In the genomic region with DNA sequence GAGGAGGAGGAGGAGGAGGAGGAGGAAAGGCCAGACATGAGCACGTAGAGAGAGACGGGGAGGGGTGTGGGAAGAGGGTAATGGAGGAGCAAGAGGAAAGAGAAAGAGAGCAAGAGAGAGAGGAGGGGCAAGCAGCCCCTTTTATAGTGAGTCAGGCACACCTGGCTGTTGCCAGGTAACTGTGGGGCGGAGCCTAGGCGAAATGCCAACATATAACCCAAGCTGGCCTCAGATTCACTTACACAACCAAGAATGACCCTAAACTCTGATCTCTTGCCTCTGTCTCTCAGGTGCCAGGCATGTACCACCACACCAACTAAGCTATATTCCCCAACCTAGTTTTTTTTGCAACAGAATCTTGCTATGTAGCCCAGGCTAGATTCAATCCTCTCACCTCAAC, we compare ENCODE assay signal across 10 mouse cellular contexts. TPM values are rescaled to one million over a fixed set of nuclear protein-coding genes. Genes with fewer than 3 reads are reported as not detected.
A peak's percentile ranks its signal among the peaks of the same experiment; 100 is the strongest.
DNase-seq lines count a peak whose midpoint lies in the region; ATAC-seq and TF ChIP-seq lines count a peak whose summit lies in the region.
"Had no signal": no experiment of that assay in that cellular context is flagged by ENCODE, and none has a peak within 500 bp of the region (broad histone marks: within the 10 kb centered on the region; RNA-seq: fewer than 3 reads in every experiment).

No protein-coding gene starts in this region.

- DNase-seq in kidney, adult 9 months = peak; percentile 36
- DNase-seq in kidney, adult 11 months = no peak
- DNase-seq in thymus, adult 2 months = no peak
- no peak for DNase-seq in thymus, postnatal 0 days (ENCODE audit: low spot score)
- DNase-seq in right cerebral cortex, postnatal 36 days (ENCODE audit: low spot score in 2 of 2) = no peak
- DNase-seq in left cerebral cortex, postnatal 14 days (ENCODE audit: low spot score in 2 of 2) = no peak
- DNase-seq: adrenal gland, postnatal 36 days had no signal

- intact Hi-C loops in left cerebral cortex, postnatal 14 days (cut with DNase I) = no loop called here

- H3K4me3 ChIP-seq in thymus, adult 2 months (ENCODE audit: control insufficient read depth, insufficient read depth, low read length) = no peak overlapping the region
- no peak overlapping the region for H3K4me3 ChIP-seq in intestine, embryonic 16.5 days (ENCODE audit: low read length)
- no peak overlapping the region for H3K4me3 ChIP-seq in stomach, embryonic 16.5 days (replicated peaks; ENCODE audit: low read length)

- H3K36me3 ChIP-seq in thymus, adult 2 months (ENCODE audit: control insufficient read depth, insufficient read depth, low read length) = peaks cover 11% of the 10 kb centered on the region
- H3K36me3 ChIP-seq in intestine, embryonic 16.5 days (ENCODE audit: control insufficient read depth, insufficient read depth, low read length) = peaks cover 12% of the 10 kb centered on the region
- peaks cover 8% of the 10 kb centered on the region; the same call in 1 of the 2 replicates for H3K36me3 ChIP-seq in stomach, embryonic 16.5 days (ENCODE audit: control insufficient read depth, insufficient read depth, low read length)

- TF ChIP-seq POLR2A in thymus, adult 2 months (IDR thresholded peaks at IDR 0.05; ENCODE audit: control insufficient read depth, extremely low read depth, insufficient read depth, low read length, poor library complexity) = no peak

- H3K9me3 ChIP-seq in intestine, embryonic 16.5 days (ENCODE audit: control insufficient read depth, low read length) = no peaks in the 10 kb centered on the region
- 0 out of 2 replicates have a peak, but pooled peaks cover 3% of the 10 kb centered on the region for H3K9me3 ChIP-seq in stomach, embryonic 16.5 days (replicated peaks; ENCODE audit: control insufficient read depth, low read length)

- peak overlapping the region; percentile 7; the same call in 1 of the 2 replicates for H3K4me2 ChIP-seq in intestine, embryonic 16.5 days (ENCODE audit: low read depth, low read length)
- 0 out of 2 replicates have a peak overlapping the region, but pooled peaks have one; percentile 12 for H3K4me2 ChIP-seq in stomach, embryonic 16.5 days (ENCODE audit: low read depth, low read length)

- peak overlapping the region; percentile 48; the same call in 1 of the 2 replicates for H3K9ac ChIP-seq in intestine, embryonic 16.5 days (ENCODE audit: low read depth, low read length)
- peak overlapping the region; percentile 50; the same call in 1 of the 2 replicates for H3K9ac ChIP-seq in stomach, embryonic 16.5 days (ENCODE audit: low read length)

- peak overlapping the region; percentile 30; the same call in 1 of the 2 replicates for H3K27ac ChIP-seq in thymus, adult 2 months (ENCODE audit: control insufficient read depth, insufficient read depth, low read length)
- peak overlapping the region; percentile 70 for H3K27ac ChIP-seq in intestine, embryonic 16.5 days (ENCODE audit: low read length)
- peak overlapping the region; percentile 92 for H3K27ac ChIP-seq in stomach, embryonic 16.5 days (ENCODE audit: low read length)

- no peak for TF ChIP-seq CTCF in thymus, adult 2 months (IDR thresholded peaks at IDR 0.05; ENCODE audit: borderline replicate concordance, control insufficient read depth, extremely low read depth, insufficient read depth, low read length, poor library complexity)

- 0 out of 2 replicates have a peak, but pooled peaks have one; percentile 10 for ATAC-seq in intestine, embryonic 16.5 days
- ATAC-seq in stomach, embryonic 16.5 days (ENCODE audit: insufficient read depth, low FRiP score) = no peak

- WGBS in thymus, adult 2 months = 17% methylated on average over 4 of the region's 4 CpGs
- WGBS in intestine, embryonic 16.5 days = 39% methylated on average over 4 of the region's 4 CpGs
- 34% methylated on average over 4 of the region's 4 CpGs for WGBS in stomach, embryonic 16.5 days

- peaks cover 30% of the 10 kb centered on the region for H3K4me1 ChIP-seq in thymus, adult 2 months (replicated peaks; ENCODE audit: control insufficient read depth, insufficient read depth, low read length)
- H3K4me1 ChIP-seq in intestine, embryonic 16.5 days (ENCODE audit: control insufficient read depth, insufficient read depth, low read length) = peaks cover 21% of the 10 kb centered on the region
- H3K4me1 ChIP-seq in stomach, embryonic 16.5 days (ENCODE audit: control insufficient read depth, insufficient read depth, low read length) = peaks cover 21% of the 10 kb centered on the region

- no peaks in the 10 kb centered on the region for H3K27me3 ChIP-seq in thymus, adult 2 months (ENCODE audit: control insufficient read depth, insufficient read depth, low read length)
- H3K27me3 ChIP-seq in intestine, embryonic 16.5 days (replicated peaks; ENCODE audit: control insufficient read depth, insufficient read depth, low read length) = no peaks in the 10 kb centered on the region
- H3K27me3 ChIP-seq in stomach, embryonic 16.5 days (ENCODE audit: control insufficient read depth, insufficient read depth, low read length) = no peaks in the 10 kb centered on the region

RNA-seq across cellular contexts. Expression of gene Atp13a2, which starts 3.9 kb away (rescaled TPM):
- 300 and 301 TPM in 2 replicates for polyA plus RNA-seq in thymus, adult 2 months (2012; rRNA removed)
- 39.0 and 41.8 TPM in 2 replicates for polyA plus RNA-seq in thymus, postnatal 0 days (2015; fragmentation: Nextera tagmentation; extraction: Ambion mirVana)
- 29.3 and 31.5 TPM in 2 replicates for polyA plus RNA-seq in intestine, embryonic 16.5 days (2015; fragmentation: Nextera tagmentation; extraction: Ambion mirVana)
- 37.9 and 41.7 TPM in 2 replicates for polyA plus RNA-seq in stomach, embryonic 16.5 days (2015; fragmentation: Nextera tagmentation; extraction: Ambion mirVana)
- total RNA-seq in left cerebral cortex, postnatal 14 days (2021) = 100 to 1,000 TPM; 218 TPM

RNA-seq across cellular contexts. Expression of gene Sdhb, which starts 21.8 kb away (rescaled TPM):
- polyA plus RNA-seq in thymus, adult 2 months (2012; rRNA removed) = 194 and 239 TPM in 2 replicates
- polyA plus RNA-seq in thymus, postnatal 0 days (2015; fragmentation: Nextera tagmentation; extraction: Ambion mirVana) = 434 and 468 TPM in 2 replicates
- polyA plus RNA-seq in intestine, embryonic 16.5 days (2015; fragmentation: Nextera tagmentation; extraction: Ambion mirVana) = 671 and 689 TPM in 2 replicates
- 399 and 401 TPM in 2 replicates for polyA plus RNA-seq in stomach, embryonic 16.5 days (2015; fragmentation: Nextera tagmentation; extraction: Ambion mirVana)
- 100 to 1,000 TPM; 196 to 202 TPM for total RNA-seq in left cerebral cortex, postnatal 14 days (2021)

RNA-seq across cellular contexts. Expression of gene Mfap2, which starts 27.4 kb away (rescaled TPM):
- 6.1 and 7.0 TPM in 2 replicates for polyA plus RNA-seq in thymus, adult 2 months (2012; rRNA removed)
- 24.4 and 32.8 TPM in 2 replicates for polyA plus RNA-seq in thymus, postnatal 0 days (2015; fragmentation: Nextera tagmentation; extraction: Ambion mirVana)
- 312 and 334 TPM in 2 replicates for polyA plus RNA-seq in intestine, embryonic 16.5 days (2015; fragmentation: Nextera tagmentation; extraction: Ambion mirVana)
- polyA plus RNA-seq in stomach, embryonic 16.5 days (2015; fragmentation: Nextera tagmentation; extraction: Ambion mirVana) = 423 and 500 TPM in 2 replicates
- total RNA-seq in left cerebral cortex, postnatal 14 days (2021) = 10 to 100 TPM in 1 of 2 experiments, 1 to 10 TPM in 1; 9.5 to 10.5 TPM
- total RNA-seq: megakaryocyte-erythroid progenitor cell, adult 5-6 weeks had no signal

Comparison
In these comparisons a context has a peak if more than half of its experiments do, and no peak if none do; other contexts are left out.
1. H3K27ac ChIP-seq: peak in every context shown above with its lines; median percentile 92 in stomach, embryonic 16.5 days; 70 in intestine, embryonic 16.5 days; 30 in thymus, adult 2 months.